In the genomic region with DNA sequence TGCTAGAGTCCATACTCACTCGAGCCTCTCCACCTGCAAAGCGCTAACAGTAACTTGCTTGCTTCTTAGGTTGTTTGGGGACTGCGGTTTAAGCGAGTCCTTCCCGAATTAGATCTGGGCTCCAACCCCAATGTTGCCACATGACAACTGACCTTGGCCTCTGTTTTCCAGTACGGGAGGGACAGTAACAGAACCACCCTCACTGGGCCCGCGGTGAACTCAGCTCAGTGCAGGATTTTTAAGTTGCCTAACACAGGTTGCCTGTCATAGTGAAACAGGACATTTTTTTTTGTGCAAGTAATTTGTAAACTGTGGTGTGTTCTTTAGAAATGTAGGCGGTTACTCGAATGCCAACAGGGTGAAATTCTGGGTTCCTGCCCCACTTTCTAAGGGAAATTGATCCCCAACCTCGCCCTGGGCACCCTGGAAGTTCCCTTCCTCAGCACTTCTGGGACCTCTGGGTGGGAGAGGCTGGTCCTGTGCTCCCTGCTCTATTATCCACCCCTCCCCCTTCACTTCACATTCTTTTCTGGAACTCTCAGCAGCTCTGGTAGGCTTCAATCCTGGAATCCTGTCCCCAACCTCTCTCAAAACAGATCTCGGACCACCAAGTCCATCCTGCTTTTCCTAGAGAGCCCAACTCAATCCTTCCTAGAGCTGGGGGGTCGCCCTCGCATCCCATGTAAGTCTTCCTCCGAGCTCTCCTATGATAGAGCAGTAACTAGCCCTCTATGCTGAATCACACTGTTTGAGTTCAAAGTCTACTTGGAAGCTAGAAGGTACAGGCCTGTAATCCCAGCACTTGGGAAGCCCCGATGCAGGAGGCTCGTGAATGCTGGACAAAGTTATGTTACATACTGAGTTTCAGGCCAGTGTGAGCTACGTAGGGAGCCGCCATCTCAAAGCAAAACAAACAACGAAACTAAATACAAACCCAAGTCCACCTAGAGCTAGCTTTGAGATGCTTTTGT, we compare ENCODE assay signal across 7 mouse cellular contexts. TPM values are rescaled to one million over a fixed set of nuclear protein-coding genes. Genes with fewer than 3 reads are reported as not detected.
A peak's percentile ranks its signal among the peaks of the same experiment; 100 is the strongest.
DNase-seq lines count a peak whose midpoint lies in the region; ATAC-seq and TF ChIP-seq lines count a peak whose summit lies in the region.

No protein-coding gene starts in this region.

- H3K9me3 ChIP-seq in CH12.LX (replicated peaks; ENCODE audit: low read length): no peaks in the 10 kb centered on the region
- H3K9me3 ChIP-seq in kidney, postnatal 0 days (replicated peaks; ENCODE audit: low read length): no peaks in the 10 kb centered on the region

- no peaks in the 10 kb centered on the region for H3K36me3 ChIP-seq in CH12.LX (replicated peaks in 1 of 2; ENCODE audit: control insufficient read depth in 1 of 2, insufficient read depth in 1 of 2, low read length in 1 of 2)
- no peaks in the 10 kb centered on the region for H3K36me3 ChIP-seq in heart, adult 2 months (ENCODE audit: control insufficient read depth, insufficient read depth, low read length)
- H3K36me3 ChIP-seq in kidney, postnatal 0 days (ENCODE audit: insufficient read depth, low read length): no peaks in the 10 kb centered on the region

- WGBS in heart, adult 2 months: 65% methylated on average over 20 of the region's 20 CpGs
- 69% methylated on average over 20 of the region's 20 CpGs for WGBS in kidney, postnatal 0 days

- H3K79me2 ChIP-seq in CH12.LX (replicated peaks; ENCODE audit: control insufficient read depth, extremely low read depth, insufficient read depth, poor library complexity, severe bottlenecking): no peaks in the 10 kb centered on the region
- no peaks in the 10 kb centered on the region for H3K79me2 ChIP-seq in heart, adult 2 months (replicated peaks; ENCODE audit: control insufficient read depth, insufficient read depth, low read length)

- intact Hi-C loops in heart, adult 2 months (cut with DNase I): no loop called here

- dilution Hi-C loops in CH12.LX (cut with MboI; ENCODE audit: extremely low pct_ligation_motif_present, extremely low pct_unique_long_range_greater_than_20kb, low sequenced_read_pairs): no loop called here

- TF ChIP-seq POLR2A in CH12.LX (IDR thresholded peaks at IDR 0.05; ENCODE audit: low read depth, low read length): no peak; the same call in 1 of the 2 replicates
- peak; percentile 74 for TF ChIP-seq POLR2A in heart, adult 2 months (IDR thresholded peaks at IDR 0.05; ENCODE audit: insufficient read depth, low read depth, low read length)

- TF ChIP-seq EP300 in CH12.LX (IDR thresholded peaks at IDR 0.05; ENCODE audit: low read length): peak; percentile 52; the same call in 1 of the 2 replicates
- TF ChIP-seq EP300 in heart, adult 2 months (IDR thresholded peaks at IDR 0.05; ENCODE audit: insufficient read depth, low read depth, low read length): peak; percentile 86

- H3K4me3 ChIP-seq in CH12.LX (replicated peaks in 1 of 3; ENCODE audit: low read depth in 2 of 3, low read length in 2 of 3, poor library complexity in 1 of 3): peak overlapping the region; percentile 42 to 62 (median 51)
- peak overlapping the region; percentile 59 for H3K4me3 ChIP-seq in heart, adult 2 months
- no peak overlapping the region for H3K4me3 ChIP-seq in kidney, postnatal 0 days (replicated peaks; ENCODE audit: low read depth, low read length)

- in situ Hi-C loops in CH12.LX (cut with MboI; ENCODE audit: low pct_ligation_motif_present, low pct_unique_long_range_greater_than_20kb, low sequenced_read_pairs): no loop called here

- H3K27ac ChIP-seq in CH12.LX (ENCODE audit: insufficient read depth, low read depth): peak overlapping the region; percentile 95
- H3K27ac ChIP-seq in heart, adult 2 months: peak overlapping the region; percentile 95
- H3K27ac ChIP-seq in kidney, postnatal 0 days: peak overlapping the region; percentile 88

- ATAC-seq in kidney, postnatal 0 days (replicated peaks; ENCODE audit: low FRiP score, low read depth): no peak
- peak; percentile 29 for ATAC-seq in megakaryocyte progenitor cell, adult 5-6 weeks (replicated peaks; ENCODE audit: poor library complexity)

- H3K9ac ChIP-seq in CH12.LX (ENCODE audit: insufficient read depth, low read depth): peak overlapping the region; percentile 66
- peak overlapping the region; percentile 48 for H3K9ac ChIP-seq in heart, adult 2 months (ENCODE audit: low read depth, low read length)
- no peak overlapping the region for H3K9ac ChIP-seq in kidney, postnatal 0 days (ENCODE audit: low read depth, low read length)

- peaks cover 31 to 65% of the 10 kb centered on the region in 2 experiments for H3K4me1 ChIP-seq in CH12.LX (ENCODE audit: control insufficient read depth in 1 of 2, insufficient read depth in 2 of 2)
- peaks cover 10% of the 10 kb centered on the region for H3K4me1 ChIP-seq in heart, adult 2 months (ENCODE audit: control insufficient read depth, insufficient read depth, low read length)
- peaks cover 14% of the 10 kb centered on the region for H3K4me1 ChIP-seq in kidney, postnatal 0 days (replicated peaks; ENCODE audit: insufficient read depth, low read length)

- DNase-seq in CH12.LX (ENCODE audit: extremely low read depth): peak; percentile 60
- DNase-seq in adrenal gland, adult 18-20 months (ENCODE audit: low spot score in 2 of 2): peak; percentile 33 to 45
- DNase-seq in heart, adult 2 months: peak; percentile 67 to 76
- peak; percentile 16 for DNase-seq in kidney, postnatal 0 days (ENCODE audit: low spot score)
- DNase-seq in thymus, postnatal 14 days: no peak
- DNase-seq in urinary bladder, postnatal 4 days (ENCODE audit: low spot score in 2 of 2): no peak

- no peak for TF ChIP-seq CTCF in CH12.LX (conservative IDR thresholded peaks at IDR 0.05 in 1 of 2, IDR thresholded peaks at IDR 0.05 in 1 of 2; ENCODE audit: low read depth in 2 of 2, low read length in 2 of 2)
- no peak for TF ChIP-seq CTCF in heart, adult 2 months (IDR thresholded peaks at IDR 0.05)
- TF ChIP-seq CTCF in kidney, postnatal 0 days (IDR thresholded peaks at IDR 0.05; ENCODE audit: low read depth): no peak

- TF ChIP-seq RAD21 in CH12.LX (IDR thresholded peaks at IDR 0.05; ENCODE audit: low read depth, low read length): no peak

- H3K27me3 ChIP-seq in CH12.LX (replicated peaks): no peaks in the 10 kb centered on the region
- H3K27me3 ChIP-seq in heart, adult 2 months (ENCODE audit: control insufficient read depth, insufficient read depth, low read length): no peaks in the 10 kb centered on the region
- no peaks in the 10 kb centered on the region for H3K27me3 ChIP-seq in kidney, postnatal 0 days (ENCODE audit: insufficient read depth, low read length)

- peak overlapping the region; percentile 89 for H3K4me2 ChIP-seq in CH12.LX (ENCODE audit: insufficient read depth, low read depth, poor library complexity, severe bottlenecking)
- H3K4me2 ChIP-seq in kidney, postnatal 0 days (ENCODE audit: low read length): no peak overlapping the region

TF ChIP-seq in CH12.LX, 34 proteins besides CTCF, POLR2A, EP300 and RAD21 (continues in another document):
- TF ChIP-seq KAT2A (IDR thresholded peaks at IDR 0.05; ENCODE audit: insufficient replicate concordance, low read length) (no peak), RCOR1 (conservative IDR thresholded peaks at IDR 0.05; ENCODE audit: low read depth, low read length) (0 out of 2 replicates have a peak, but pooled peaks have one; percentile 36), GABPA (IDR thresholded peaks at IDR 0.05; ENCODE audit: insufficient replicate concordance, low read depth, low read length) (no peak), NRF1 (IDR thresholded peaks at IDR 0.05; ENCODE audit: low read depth, low read length) (no peak), E2F4 (IDR thresholded peaks at IDR 0.05; ENCODE audit: insufficient replicate concordance, low read depth, low read length) (no peak), IRF4 (IDR thresholded peaks at IDR 0.05; ENCODE audit: low read depth, low read length) (peak; percentile 81; the same call in 1 of the 2 replicates), SIN3A (IDR thresholded peaks at IDR 0.05; ENCODE audit: low read length) (0 out of 2 replicates have a peak, but pooled peaks have one; percentile 22), ZMIZ1 (IDR thresholded peaks at IDR 0.05; ENCODE audit: low read depth, low read length) (no peak), ZC3H11A (IDR thresholded peaks at IDR 0.05; ENCODE audit: low read depth, low read length) (no peak), BHLHE40 (IDR thresholded peaks at IDR 0.05; ENCODE audit: low read depth, low read length) (peak; percentile 50), JUN (IDR thresholded peaks at IDR 0.05; ENCODE audit: insufficient read depth, low read depth, low read length) (no peak; the same call in 1 of the 2 replicates), CHD1 (IDR thresholded peaks at IDR 0.05; ENCODE audit: low read depth, low read length) (peak; percentile 54; the same call in 1 of the 2 replicates), NELFE (IDR thresholded peaks at IDR 0.05; ENCODE audit: low read depth, low read length) (no peak), ETS1 (conservative IDR thresholded peaks at IDR 0.05; ENCODE audit: low read depth, low read length) (0 out of 2 replicates have a peak, but pooled peaks have one; percentile 13), MYC (IDR thresholded peaks at IDR 0.05; ENCODE audit: low read depth, low read length) (no peak), MEF2A (IDR thresholded peaks at IDR 0.05; ENCODE audit: borderline replicate concordance, low read depth, low read length) (peak; percentile 39; the same call in 1 of the 2 replicates), MAZ (IDR thresholded peaks at IDR 0.05; ENCODE audit: low read depth, low read length) (0 out of 2 replicates have a peak, but pooled peaks have one; percentile 75), MAFK (IDR thresholded peaks at IDR 0.05; ENCODE audit: insufficient replicate concordance, low read length) (no peak), USF1 (IDR thresholded peaks at IDR 0.05; ENCODE audit: low read depth, low read length) (no peak), PAX5 (IDR thresholded peaks at IDR 0.05; ENCODE audit: low read length) (no peak), POLR2AphosphoS2 (IDR thresholded peaks at IDR 0.05; ENCODE audit: low read depth, low read length) (no peak), TBP (conservative IDR thresholded peaks at IDR 0.05; ENCODE audit: low read depth, low read length) (no peak), ZNF384 (IDR thresholded peaks at IDR 0.05; ENCODE audit: low read depth, low read length) (peak; percentile 91)

RNA-seq across cellular contexts. Expression of a gene that starts 46.1 kb away (rescaled TPM):
- 32.4 and 32.9 TPM in 2 replicates for total RNA-seq in CH12.LX (2012; rRNA removed)
- total RNA-seq in CH12.LX (2014; rRNA removed): 34.2 and 38.7 TPM in 2 replicates
- polyA plus RNA-seq in CH12.LX (2012; ENCODE audit: insufficient read length, low read depth): 50.8 and 65.0 TPM in 2 replicates
- total RNA-seq in adrenal gland, adult 18-20 months (2021): 100 to 1,000 TPM; 117 to 139 TPM
- total RNA-seq in heart, adult 2 months (2021): 10 to 100 TPM; 86.3 to 99.7 TPM
- 30.2 and 52.4 TPM in 2 replicates for polyA plus RNA-seq in heart, adult 2 months (2012; rRNA removed)
- polyA plus RNA-seq in kidney, postnatal 0 days (2015; fragmentation: Nextera tagmentation; extraction: Ambion mirVana): 39.8 and 40.4 TPM in 2 replicates
- total RNA-seq in megakaryocyte progenitor cell, adult 5-6 weeks (2015): 124 and 137 TPM in 2 replicates
- 105 and 114 TPM in 2 replicates for total RNA-seq in megakaryocyte progenitor cell, adult 5-6 weeks (2017)

Comparison
In these comparisons a context has a peak if more than half of its experiments do, and no peak if none do; other contexts are left out.
1. DNase-seq: peak in CH12.LX (single experiment), adrenal gland, adult 18-20 months (2 of 2), heart, adult 2 months (2 of 2) and kidney, postnatal 0 days (single experiment); none in thymus, postnatal 14 days (single experiment) and urinary bladder, postnatal 4 days (0 of 2).
2. Peak in every context shown above with its lines, with median percentiles within 50 percentile points of each other: H3K27ac ChIP-seq.